Mouse (Mus musculus): ENCODE measurements around the gene Tfpt. TPM values are rescaled to one million over a fixed set of nuclear protein-coding genes. Genes with fewer than 3 reads are reported as not detected.
A peak's percentile ranks its signal among the peaks of the same experiment; 100 is the strongest.
"Not testable (repeated sequence)": the region's sequence is repeated elsewhere in the genome, so short reads cannot be mapped to it uniquely, and the experiment has no call there.

The Tfpt gene
- total and polyA plus RNA-seq, 2 experiments, result 4.3 to 5.7 TPM

DNA sequence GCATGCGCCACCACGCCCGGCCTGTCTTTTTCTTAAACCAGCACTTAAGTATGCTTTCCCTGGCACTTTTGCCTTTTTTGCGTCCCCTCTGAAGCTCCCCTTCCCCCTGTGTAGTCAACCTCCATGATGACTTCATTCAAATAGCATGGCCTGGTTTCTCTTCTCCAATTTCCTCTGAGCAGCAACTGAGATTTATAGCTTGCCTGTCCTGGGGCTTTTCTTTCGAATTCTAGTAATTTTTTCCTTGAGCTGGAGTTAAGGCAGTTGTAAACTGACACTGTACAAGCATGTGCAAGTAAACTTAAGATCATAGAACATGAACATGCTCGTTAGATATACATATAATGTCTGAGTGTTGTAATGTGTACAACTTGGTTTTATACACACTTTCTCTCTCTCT, 22.3 kb downstream of the Tfpt start:
- H3K4me3 ChIP-seq (ENCODE audit: insufficient read depth, low read depth, low read length), result no peak overlapping the region
- H3K9ac ChIP-seq (ENCODE audit: low read depth, low read length), result no peak overlapping the region
- TF ChIP-seq CTCF (IDR thresholded peaks at IDR 0.05; ENCODE audit: low read depth, low read length) (no peak), POLR2A (IDR thresholded peaks at IDR 0.05; ENCODE audit: extremely low read depth, insufficient read depth, low read length) (no peak)
- H3K27me3 ChIP-seq (ENCODE audit: control insufficient read depth, insufficient read depth, low read length), result no peaks in the 10 kb centered on the region
- no peak for DNase-seq (ENCODE audit: extremely low read depth, low read depth, low spot score)
- WGBS, result 87% methylated on average over 6 of the region's 6 CpGs
- H3K79me2 ChIP-seq (ENCODE audit: control insufficient read depth, insufficient read depth, low read length), result no peaks in the 10 kb centered on the region
- H3K36me3 ChIP-seq (ENCODE audit: control insufficient read depth, insufficient read depth, low read length), result no peaks in the 10 kb centered on the region
- H3K4me1 ChIP-seq (ENCODE audit: control insufficient read depth, insufficient read depth, low read length), result peaks cover 7% of the 10 kb centered on the region
- H3K27ac ChIP-seq (replicated peaks; ENCODE audit: insufficient read depth, low read depth, low read length), result no peak overlapping the region

DNA sequence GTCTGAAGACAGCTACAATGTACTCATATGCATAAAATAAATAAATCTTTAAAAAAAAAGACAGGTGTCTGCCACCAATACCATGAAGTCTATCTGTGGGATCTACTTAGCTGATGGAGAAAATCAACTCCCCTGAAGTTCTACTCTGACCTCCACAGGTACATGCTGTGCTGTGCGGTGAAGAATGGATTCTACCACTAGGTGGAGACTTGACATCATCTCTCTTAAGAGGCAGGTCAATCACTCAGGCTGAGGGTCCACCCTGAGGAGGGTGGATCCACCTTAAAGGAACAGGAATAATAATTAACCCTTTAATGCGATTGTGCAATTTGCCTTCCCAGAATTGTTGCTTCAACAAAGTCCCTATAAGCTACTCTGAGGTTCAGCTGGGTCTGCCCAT, 22.9 kb downstream of the Tfpt start:
- no peak overlapping the region for H3K9ac ChIP-seq (ENCODE audit: low read depth, low read length)
- H3K36me3 ChIP-seq (ENCODE audit: control insufficient read depth, insufficient read depth, low read length), result no peaks in the 10 kb centered on the region
- peak; percentile 66 for DNase-seq (ENCODE audit: extremely low read depth, low read depth, low spot score)
- WGBS, result 14% methylated on average over 2 of the region's 2 CpGs
- H3K4me1 ChIP-seq (ENCODE audit: control insufficient read depth, insufficient read depth, low read length), result peaks cover 7% of the 10 kb centered on the region
- H3K27ac ChIP-seq (replicated peaks; ENCODE audit: insufficient read depth, low read depth, low read length), result no peak overlapping the region
- H3K4me3 ChIP-seq (ENCODE audit: insufficient read depth, low read depth, low read length), result no peak overlapping the region
- no peaks in the 10 kb centered on the region for H3K79me2 ChIP-seq (ENCODE audit: control insufficient read depth, insufficient read depth, low read length)
- no peaks in the 10 kb centered on the region for H3K27me3 ChIP-seq (ENCODE audit: control insufficient read depth, insufficient read depth, low read length)
- TF ChIP-seq CTCF (IDR thresholded peaks at IDR 0.05; ENCODE audit: low read depth, low read length), result peak; percentile 33; the same call in 1 of the 2 replicates
- TF ChIP-seq POLR2A (IDR thresholded peaks at IDR 0.05; ENCODE audit: extremely low read depth, insufficient read depth, low read length), result no peak

DNA sequence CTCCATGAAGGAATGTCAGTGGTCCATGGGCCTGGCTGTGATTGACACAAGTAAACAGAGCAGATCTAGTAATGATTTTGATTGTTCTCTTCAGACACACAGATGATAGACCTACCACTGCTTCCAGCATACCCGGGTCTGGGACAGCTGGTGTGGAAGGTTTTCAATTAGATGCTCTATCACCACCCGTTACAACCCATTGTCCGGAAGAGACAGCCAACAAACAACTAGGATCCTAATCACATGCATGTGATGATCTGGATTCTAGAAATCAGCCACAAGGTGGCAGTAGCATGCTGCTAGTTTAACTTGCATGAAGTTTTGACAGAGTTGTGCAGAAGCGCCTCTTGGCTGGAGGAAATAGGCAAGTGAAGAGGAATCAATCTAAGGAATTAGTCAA, 28.6 kb downstream of the Tfpt start:
- TF ChIP-seq POLR2A (IDR thresholded peaks at IDR 0.05; ENCODE audit: extremely low read depth, insufficient read depth, low read length) (no peak), CTCF (IDR thresholded peaks at IDR 0.05; ENCODE audit: low read depth, low read length) (peak; percentile 37)
- H3K4me1 ChIP-seq (ENCODE audit: control insufficient read depth, insufficient read depth, low read length), result no peaks in the 10 kb centered on the region
- WGBS, result 8% methylated on average over 4 of the region's 4 CpGs
- DNase-seq (ENCODE audit: extremely low read depth, low read depth, low spot score), result peak; percentile 75
- H3K27ac ChIP-seq (replicated peaks; ENCODE audit: insufficient read depth, low read depth, low read length), result no peak overlapping the region
- H3K79me2 ChIP-seq (ENCODE audit: control insufficient read depth, insufficient read depth, low read length), result no peaks in the 10 kb centered on the region
- H3K9ac ChIP-seq (ENCODE audit: low read depth, low read length), result no peak overlapping the region
- no peak overlapping the region for H3K4me3 ChIP-seq (ENCODE audit: insufficient read depth, low read depth, low read length)
- no peaks in the 10 kb centered on the region for H3K36me3 ChIP-seq (ENCODE audit: control insufficient read depth, insufficient read depth, low read length)
- no peaks in the 10 kb centered on the region for H3K27me3 ChIP-seq (ENCODE audit: control insufficient read depth, insufficient read depth, low read length)

DNA sequence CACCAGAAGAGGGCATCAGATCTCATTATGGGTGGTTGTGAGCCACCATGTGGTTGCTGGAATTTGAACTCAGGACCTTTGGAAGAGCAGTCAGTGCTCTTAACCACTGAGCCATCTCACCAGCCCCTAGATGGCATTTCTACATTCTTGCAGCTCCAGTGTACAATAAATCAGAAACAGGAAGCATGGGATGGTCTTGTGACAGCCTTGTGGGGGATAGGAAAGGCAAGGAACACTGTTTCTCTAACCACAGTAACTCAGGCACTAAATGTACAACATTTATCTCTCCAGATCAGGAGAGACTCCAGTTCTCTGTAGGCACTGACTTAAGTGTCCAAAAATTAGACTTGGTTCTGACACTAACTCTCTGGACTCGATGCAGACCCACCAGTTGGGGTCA, 32.0 kb downstream of the Tfpt start:
- not testable (repeated sequence) for H3K4me3 ChIP-seq (ENCODE audit: insufficient read depth, low read depth, low read length); H3K27me3 ChIP-seq (ENCODE audit: control insufficient read depth, insufficient read depth, low read length); H3K79me2 ChIP-seq (ENCODE audit: control insufficient read depth, insufficient read depth, low read length); H3K27ac ChIP-seq (replicated peaks; ENCODE audit: insufficient read depth, low read depth, low read length); H3K36me3 ChIP-seq (ENCODE audit: control insufficient read depth, insufficient read depth, low read length); DNase-seq (ENCODE audit: extremely low read depth, low read depth, low spot score); H3K9ac ChIP-seq (ENCODE audit: low read depth, low read length); H3K4me1 ChIP-seq (ENCODE audit: control insufficient read depth, insufficient read depth, low read length)
- 61% methylated on average over 1 of the region's 1 CpGs for whole genome bisulfite sequencing

DNA sequence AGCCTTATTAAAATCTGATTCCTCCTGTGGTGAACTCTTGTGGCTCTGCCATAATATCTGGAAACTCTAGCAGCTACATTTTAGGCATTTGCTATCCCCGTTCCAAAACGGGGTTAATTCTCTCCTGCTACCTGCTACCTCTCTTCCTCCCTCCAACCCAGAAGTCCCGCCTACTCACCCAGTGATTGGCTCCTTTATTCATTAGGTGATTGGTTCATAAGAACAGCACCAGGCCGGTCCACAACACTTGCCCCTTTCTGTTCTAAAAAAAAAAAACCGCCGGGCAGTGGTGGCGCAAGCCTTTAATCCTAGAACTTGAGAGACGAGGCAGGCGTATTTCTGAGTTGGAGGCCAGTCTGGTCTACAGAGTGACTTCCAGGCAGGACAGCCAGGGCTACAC, 34.6 kb downstream of the Tfpt start:
- TF ChIP-seq CTCF (IDR thresholded peaks at IDR 0.05; ENCODE audit: low read depth, low read length) (no peak), POLR2A (IDR thresholded peaks at IDR 0.05; ENCODE audit: extremely low read depth, insufficient read depth, low read length) (no peak)
- no peak overlapping the region for H3K27ac ChIP-seq (replicated peaks; ENCODE audit: insufficient read depth, low read depth, low read length)
- WGBS, result 4% methylated on average over 9 of the region's 9 CpGs
- H3K36me3 ChIP-seq (ENCODE audit: control insufficient read depth, insufficient read depth, low read length), result no peaks in the 10 kb centered on the region
- peak; percentile 80 for DNase-seq (ENCODE audit: extremely low read depth, low read depth, low spot score)
- peak overlapping the region; percentile 25; the same call in 1 of the 2 replicates for H3K4me3 ChIP-seq (ENCODE audit: insufficient read depth, low read depth, low read length)
- no peaks in the 10 kb centered on the region for H3K27me3 ChIP-seq (ENCODE audit: control insufficient read depth, insufficient read depth, low read length)
- no peaks in the 10 kb centered on the region for H3K4me1 ChIP-seq (ENCODE audit: control insufficient read depth, insufficient read depth, low read length)
- H3K9ac ChIP-seq (ENCODE audit: low read depth, low read length), result no peak overlapping the region
- H3K79me2 ChIP-seq (ENCODE audit: control insufficient read depth, insufficient read depth, low read length), result no peaks in the 10 kb centered on the region

DNA sequence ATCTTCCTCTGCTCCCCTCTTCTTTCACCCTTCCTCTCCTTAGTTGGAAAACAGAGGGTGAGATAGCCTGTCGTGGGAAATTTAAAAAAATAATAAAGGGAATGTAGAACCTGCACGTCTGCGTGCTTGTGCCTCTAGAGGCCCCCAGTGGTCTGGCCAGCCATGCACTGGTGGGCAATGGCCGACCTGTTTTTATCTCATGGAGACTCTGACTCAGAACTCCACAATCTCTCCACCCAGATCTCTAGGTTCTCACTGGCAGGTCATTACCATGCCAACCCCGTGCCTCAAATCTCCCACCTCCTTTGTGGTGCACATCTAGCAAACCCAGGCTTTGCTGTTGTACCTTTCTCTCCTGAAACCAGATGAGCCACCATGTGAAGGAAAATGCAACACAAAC, 35.0 kb downstream of the Tfpt start:
- H3K4me1 ChIP-seq (ENCODE audit: control insufficient read depth, insufficient read depth, low read length), result no peaks in the 10 kb centered on the region
- H3K4me3 ChIP-seq (ENCODE audit: insufficient read depth, low read depth, low read length), result no peak overlapping the region; the same call in 1 of the 2 replicates
- no peak overlapping the region for H3K9ac ChIP-seq (ENCODE audit: low read depth, low read length)
- H3K27me3 ChIP-seq (ENCODE audit: control insufficient read depth, insufficient read depth, low read length), result no peaks in the 10 kb centered on the region
- H3K79me2 ChIP-seq (ENCODE audit: control insufficient read depth, insufficient read depth, low read length), result no peaks in the 10 kb centered on the region
- no peaks in the 10 kb centered on the region for H3K36me3 ChIP-seq (ENCODE audit: control insufficient read depth, insufficient read depth, low read length)
- no peak for TF ChIP-seq POLR2A (IDR thresholded peaks at IDR 0.05; ENCODE audit: extremely low read depth, insufficient read depth, low read length)
- DNase-seq (ENCODE audit: extremely low read depth, low read depth, low spot score), result no peak
- no peak overlapping the region for H3K27ac ChIP-seq (replicated peaks; ENCODE audit: insufficient read depth, low read depth, low read length)
- WGBS, result 18% methylated on average over 5 of the region's 5 CpGs

Measured in liver, adult 2 months (tissue).